Mouse (Mus musculus) spleen, postnatal 14 days (tissue): ENCODE results near the gene Fktn.
"Not testable (repeated sequence)": the region's sequence is repeated elsewhere in the genome, so short reads cannot be mapped to it uniquely, and the experiment has no call there.

ENCODE experiments used
- DNase-seq, 2 experiments: peaks; one replicate each; pipeline ENCODE4 v3.0.0; 2021 to 2022; ENCODE audit warnings: low spot score in 2 of 2

Gene Fktn

GRCm38 (mm10) chr4:53713704-53714050 is at the start of gene Fktn:
Gene Fktn (plus strand): TSS chr4:53713998.
- no peak for DNase-seq

- DNase-seq = no peak
These were observed 31.7 kb upstream of the Fktn start for GRCm38 (mm10) chr4:53682092-53682491.

- no peak for DNase-seq
These were observed 24.8 kb upstream of the Fktn start for GRCm38 (mm10) chr4:53688965-53689364.

- no peak for DNase-seq
These were observed 22.4 kb upstream of the Fktn start for GRCm38 (mm10) chr4:53691418-53691817.

- DNase-seq = not testable (repeated sequence)
These were observed 4.6 kb upstream of the Fktn start for GRCm38 (mm10) chr4:53709166-53709565.

- no peak for DNase-seq
These were observed 3.8 kb upstream of the Fktn start for GRCm38 (mm10) chr4:53710021-53710420.

- no peak for DNase-seq
These were observed 3.1 kb upstream of the Fktn start for GRCm38 (mm10) chr4:53710555-53711328.

- peak; percentile 69 to 81 for DNase-seq
These were observed 435 bp downstream of the Fktn start for GRCm38 (mm10) chr4:53714051-53714814.

GRCm38 (mm10) chr4:53715977-53716376 is 2.2 kb downstream of the Fktn start:
- DNase-seq = no peak

GRCm38 (mm10) chr4:53717546-53717945 is 3.7 kb downstream of the Fktn start:
- DNase-seq = no peak

GRCm38 (mm10) chr4:53718261-53718660 is 4.5 kb downstream of the Fktn start:
- no peak for DNase-seq

- DNase-seq = no peak
These were observed 8.7 kb downstream of the Fktn start for GRCm38 (mm10) chr4:53722506-53722905.

GRCm38 (mm10) chr4:53726100-53726499 is 12.3 kb downstream of the Fktn start:
- not testable (repeated sequence) for DNase-seq

- DNase-seq = no peak
These were observed 14.3 kb downstream of the Fktn start for GRCm38 (mm10) chr4:53728121-53728520.

- peak in 1 of 2 experiments; percentile 33 for DNase-seq
These were observed 25.3 kb downstream of the Fktn start for GRCm38 (mm10) chr4:53738956-53739616.

- no peak for DNase-seq
These were observed 36.0 kb downstream of the Fktn start for GRCm38 (mm10) chr4:53749831-53750230.

GRCm38 (mm10) chr4:53750391-53751120 is 36.8 kb downstream of the Fktn start:
- no peak for DNase-seq

GRCm38 (mm10) chr4:53757030-53757429 is 43.2 kb downstream of the Fktn start:
- DNase-seq = no peak

GRCm38 (mm10) chr4:53758764-53759163 is 45.0 kb downstream of the Fktn start:
- DNase-seq = no peak

GRCm38 (mm10) chr4:53759678-53760077 is 45.9 kb downstream of the Fktn start:
- DNase-seq = no peak

GRCm38 (mm10) chr4:53762501-53762900 is 48.7 kb downstream of the Fktn start:
- DNase-seq = no peak
